ENCODE assay signal across 22 mouse cellular contexts in the genomic region with DNA sequence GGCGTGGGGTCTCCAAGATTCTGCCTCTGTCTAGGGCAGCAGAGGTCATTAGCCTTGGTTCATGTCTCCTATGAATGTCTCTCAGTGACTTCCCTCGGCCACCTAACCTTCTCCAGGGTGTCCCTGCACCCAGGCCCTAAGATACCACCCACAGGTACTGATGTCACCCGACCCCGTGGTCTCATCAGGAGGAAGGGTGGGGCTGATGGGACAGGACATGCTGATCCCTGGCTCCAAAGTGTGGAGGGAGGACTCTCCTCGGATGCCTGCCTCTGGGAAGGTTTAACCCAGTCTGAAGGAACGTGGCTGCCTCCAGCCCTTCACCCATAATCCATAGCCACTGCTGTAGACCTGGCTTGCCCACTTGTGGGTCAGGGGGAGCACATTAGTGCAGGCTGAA. TPM values are rescaled to one million over a fixed set of nuclear protein-coding genes. Genes with fewer than 3 reads are reported as not detected.
DNase-seq lines count a peak whose midpoint lies in the region; ATAC-seq and TF ChIP-seq lines count a peak whose summit lies in the region.
"Had no signal": no experiment of that assay in that cellular context is flagged by ENCODE, and none has a peak within 500 bp of the region (broad histone marks: within the 10 kb centered on the region; RNA-seq: fewer than 3 reads in every experiment).

No protein-coding gene starts in this region.

- no peak overlapping the region for H3K9ac ChIP-seq in midbrain, embryonic 14.5 days (replicated peaks; ENCODE audit: low read length)
- H3K9ac ChIP-seq: embryonic facial prominence, embryonic 13.5 days; forebrain, embryonic 12.5 days; hindbrain, embryonic 13.5 days had no signal

- H3K4me2 ChIP-seq in midbrain, embryonic 14.5 days (ENCODE audit: low read length): no peak overlapping the region
- H3K4me2 ChIP-seq: embryonic facial prominence, embryonic 13.5 days; forebrain, embryonic 12.5 days; hindbrain, embryonic 13.5 days had no signal

- intact Hi-C loops in gastrocnemius, adult 2 months (cut with DNase I): loop anchor here (1.0 kb wide), 1 partner anchor 13 kb away; no protein-coding TSS in a partner anchor

- peak overlapping the region; percentile 79 for H3K4me3 ChIP-seq in gastrocnemius, adult 2 months
- peak overlapping the region; percentile 12; the same call in 1 of the 2 replicates for H3K4me3 ChIP-seq in kidney, adult 2 months (ENCODE audit: insufficient read depth, low read depth, low read length)
- H3K4me3 ChIP-seq in midbrain, embryonic 10.5 days: no peak overlapping the region
- no peak overlapping the region for H3K4me3 ChIP-seq in midbrain, embryonic 14.5 days (replicated peaks; ENCODE audit: low read depth, low read length)
- H3K4me3 ChIP-seq: embryonic facial prominence, embryonic 13.5 days; forebrain, embryonic 12.5 days; hindbrain, embryonic 13.5 days had no signal

- no peak for TF ChIP-seq POLR2A in kidney, adult 2 months (IDR thresholded peaks at IDR 0.05; ENCODE audit: low read depth, low read length)

- H3K27me3 ChIP-seq in kidney, adult 2 months (replicated peaks; ENCODE audit: control insufficient read depth, insufficient read depth, low read length): no peaks in the 10 kb centered on the region
- H3K27me3 ChIP-seq in midbrain, embryonic 10.5 days (ENCODE audit: low read depth, poor library complexity, severe bottlenecking): no peaks in the 10 kb centered on the region
- H3K27me3 ChIP-seq in midbrain, embryonic 14.5 days (ENCODE audit: control insufficient read depth, insufficient read depth, low read length): no peaks in the 10 kb centered on the region
- H3K27me3 ChIP-seq: embryonic facial prominence, embryonic 13.5 days; forebrain, embryonic 12.5 days; hindbrain, embryonic 13.5 days; Patski had no signal

- 71% methylated on average over 6 of the region's 6 CpGs for WGBS in kidney, adult 2 months
- WGBS in midbrain, embryonic 10.5 days: 81% methylated on average over 6 of the region's 6 CpGs
- WGBS in midbrain, embryonic 14.5 days: 66% methylated on average over 6 of the region's 6 CpGs

- H3K4me1 ChIP-seq in kidney, adult 2 months (ENCODE audit: control insufficient read depth, insufficient read depth, low read length): no peaks in the 10 kb centered on the region
- no peaks in the 10 kb centered on the region for H3K4me1 ChIP-seq in midbrain, embryonic 10.5 days
- no peaks in the 10 kb centered on the region for H3K4me1 ChIP-seq in midbrain, embryonic 14.5 days (ENCODE audit: control insufficient read depth, insufficient read depth, low read length)
- H3K4me1 ChIP-seq: forebrain, embryonic 12.5 days had no signal

- peak overlapping the region; percentile 98 for H3K27ac ChIP-seq in gastrocnemius, adult 2 months
- no peak overlapping the region for H3K27ac ChIP-seq in kidney, adult 2 months (ENCODE audit: insufficient read depth, low read depth, low read length)
- H3K27ac ChIP-seq in midbrain, embryonic 10.5 days (replicated peaks): 0 out of 2 replicates have a peak overlapping the region, but pooled peaks have one; percentile 1
- no peak overlapping the region for H3K27ac ChIP-seq in midbrain, embryonic 14.5 days (replicated peaks; ENCODE audit: low read depth, low read length)
- H3K27ac ChIP-seq: embryonic facial prominence, embryonic 13.5 days; forebrain, embryonic 12.5 days; hindbrain, embryonic 13.5 days; hindbrain, postnatal 0 days had no signal

- ATAC-seq in midbrain, embryonic 14.5 days (ENCODE audit: low FRiP score, low TSS enrichment): no peak
- ATAC-seq: activated CD4-positive, CD25-positive, alpha-beta regulatory T cell, adult 4 months; forebrain, embryonic 16.5 days; hindbrain, postnatal 0 days; Patski had no signal

- TF ChIP-seq CTCF in gastrocnemius, adult 2 months (IDR thresholded peaks at IDR 0.05): no peak
- TF ChIP-seq CTCF in kidney, adult 2 months (conservative IDR thresholded peaks at IDR 0.05; ENCODE audit: insufficient read depth, insufficient read length, low read depth, low read length): no peak

- H3K36me3 ChIP-seq in kidney, adult 2 months (ENCODE audit: control insufficient read depth, insufficient read depth, low read length): no peaks in the 10 kb centered on the region
- no peaks in the 10 kb centered on the region for H3K36me3 ChIP-seq in midbrain, embryonic 10.5 days
- H3K36me3 ChIP-seq in midbrain, embryonic 14.5 days (ENCODE audit: control insufficient read depth, insufficient read depth, low read length): no peaks in the 10 kb centered on the region
- H3K36me3 ChIP-seq: embryonic facial prominence, embryonic 13.5 days; forebrain, embryonic 12.5 days; hindbrain, embryonic 13.5 days had no signal

- no peaks in the 10 kb centered on the region for H3K9me3 ChIP-seq in midbrain, embryonic 10.5 days (replicated peaks)
- no peaks in the 10 kb centered on the region for H3K9me3 ChIP-seq in midbrain, embryonic 14.5 days (ENCODE audit: control insufficient read depth, low read length)
- H3K9me3 ChIP-seq: embryonic facial prominence, embryonic 13.5 days; forebrain, embryonic 12.5 days; hindbrain, embryonic 13.5 days had no signal

- DNase-seq in gastrocnemius, adult 2 months: peak; percentile 84
- DNase-seq in gastrocnemius, postnatal 10 days: no peak
- no peak for DNase-seq in kidney, adult 2 months
- DNase-seq in kidney, postnatal 25 days: no peak
- DNase-seq in midbrain, embryonic 10.5 days (ENCODE audit: low spot score): no peak
- no peak for DNase-seq in midbrain, embryonic 14.5 days
- peak; percentile 89 for DNase-seq in skeletal muscle tissue, adult 2 months (ENCODE audit: low read depth, low spot score)
- DNase-seq in retina, postnatal 1 day: no peak
- DNase-seq: adrenal gland, postnatal 14 days; cerebellum, adult 18-20 months; cerebellum, adult 9-11 months; cerebellum, postnatal 36 days; heart, adult 18-20 months had no signal

RNA-seq across cellular contexts. Expression of gene Ip6k3, which starts 0.7 kb away (rescaled TPM):
- total RNA-seq in gastrocnemius, adult 2 months (2021): 10 to 100 TPM; 30.9 to 84.2 TPM
- 10 to 100 TPM; 63.5 to 81.2 TPM for total RNA-seq in gastrocnemius, postnatal 10 days (2021)
- 0.79 and 1.1 TPM in 2 replicates for polyA plus RNA-seq in kidney, adult 2 months (2012; rRNA removed)
- polyA plus RNA-seq in midbrain, embryonic 10.5 days (2016; fragmentation: Nextera tagmentation; extraction: Ambion mirVana): 0.29 TPM in 1 of 2 replicates, not detected in the other
- 0.20 and 0.36 TPM in 2 replicates for polyA plus RNA-seq in midbrain, embryonic 14.5 days (2014; fragmentation: Nextera tagmentation; extraction: Ambion mirVana)
- total RNA-seq: hematopoietic stem cell, adult 5-6 weeks; hindbrain, postnatal 0 days had no signal
- polyA plus RNA-seq: activated CD4-positive, CD25-positive, alpha-beta regulatory T cell, adult 4 months; forebrain, embryonic 16.5 days; intestine, embryonic 14.5 days had no signal

RNA-seq across cellular contexts. Expression of gene Uqcc2, which starts 33.2 kb away (rescaled TPM):
- 100 to 1,000 TPM; 405 to 424 TPM for total RNA-seq in gastrocnemius, adult 2 months (2021)
- 100 to 1,000 TPM; 300 to 343 TPM for total RNA-seq in gastrocnemius, postnatal 10 days (2021)
- 208 and 218 TPM in 2 replicates for polyA plus RNA-seq in kidney, adult 2 months (2012; rRNA removed)
- 404 and 411 TPM in 2 replicates for polyA plus RNA-seq in midbrain, embryonic 10.5 days (2016; fragmentation: Nextera tagmentation; extraction: Ambion mirVana)
- 353 and 471 TPM in 2 replicates for polyA plus RNA-seq in midbrain, embryonic 14.5 days (2014; fragmentation: Nextera tagmentation; extraction: Ambion mirVana)

RNA-seq across cellular contexts. Expression of gene Lemd2, which starts 37.4 kb away (rescaled TPM):
- total RNA-seq in gastrocnemius, adult 2 months (2021): 10 to 100 TPM; 22.4 to 23.9 TPM
- total RNA-seq in gastrocnemius, postnatal 10 days (2021): 10 to 100 TPM; 23.2 to 30.1 TPM
- polyA plus RNA-seq in kidney, adult 2 months (2012; rRNA removed): 48.4 and 64.4 TPM in 2 replicates
- 16.4 and 20.8 TPM in 2 replicates for polyA plus RNA-seq in midbrain, embryonic 10.5 days (2016; fragmentation: Nextera tagmentation; extraction: Ambion mirVana)
- polyA plus RNA-seq in midbrain, embryonic 14.5 days (2014; fragmentation: Nextera tagmentation; extraction: Ambion mirVana): 20.8 and 30.7 TPM in 2 replicates

Comparison
In these comparisons a context has a peak if more than half of its experiments do, and no peak if none do; other contexts are left out.
1. DNase-seq: peak in gastrocnemius, adult 2 months (single experiment) and skeletal muscle tissue, adult 2 months (single experiment); none in gastrocnemius, postnatal 10 days (single experiment), kidney, adult 2 months (single experiment), kidney, postnatal 25 days (0 of 2), midbrain, embryonic 10.5 days (single experiment), midbrain, embryonic 14.5 days (single experiment) and retina, postnatal 1 day (single experiment).
2. H3K27ac ChIP-seq: peak in gastrocnemius, adult 2 months (single experiment) and midbrain, embryonic 10.5 days (single experiment); none in kidney, adult 2 months (single experiment) and midbrain, embryonic 14.5 days (single experiment).
3. H3K4me3 ChIP-seq: peak in gastrocnemius, adult 2 months (single experiment) and kidney, adult 2 months (single experiment); none in midbrain, embryonic 10.5 days (single experiment) and midbrain, embryonic 14.5 days (single experiment).